ENCODE assay signal across 41 mouse cellular contexts in the genomic region with DNA sequence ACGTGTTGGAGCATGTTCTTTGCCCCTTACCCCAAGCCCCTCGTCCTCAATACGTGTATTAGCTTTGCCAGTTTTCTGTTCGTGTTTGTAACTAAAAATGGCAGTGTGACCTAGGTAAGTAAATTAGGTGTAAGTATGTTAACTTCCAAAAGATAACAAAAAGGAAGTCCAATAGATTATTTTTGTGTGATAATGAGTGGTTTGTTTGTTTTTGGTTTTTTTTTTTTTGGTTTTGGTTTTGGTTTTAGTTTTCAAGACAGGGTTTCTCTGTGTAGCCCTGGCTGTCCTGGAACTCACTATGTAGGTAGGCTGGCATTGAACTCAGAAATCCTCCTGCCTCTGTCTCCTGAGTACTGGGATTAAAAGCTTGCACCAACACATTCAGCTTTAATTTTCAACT. TPM values are rescaled to one million over a fixed set of nuclear protein-coding genes. Genes with fewer than 3 reads are reported as not detected.
"Had no signal": no experiment of that assay in that cellular context is flagged by ENCODE, and none has a peak within 500 bp of the region (broad histone marks: within the 10 kb centered on the region; RNA-seq: fewer than 3 reads in every experiment).

No protein-coding gene starts in this region.

- H3K9me3 ChIP-seq: heart, embryonic 13.5 days; heart, embryonic 15.5 days; hindbrain, embryonic 13.5 days; hindbrain, embryonic 15.5 days; intestine, embryonic 15.5 days; limb, embryonic 13.5 days; limb, embryonic 15.5 days; liver, embryonic 12.5 days had no signal

- H3K4me3 ChIP-seq: heart, adult 2 months; heart, embryonic 13.5 days; heart, embryonic 15.5 days; hindbrain, embryonic 13.5 days; hindbrain, embryonic 15.5 days; intestine, embryonic 15.5 days; layer of hippocampus, adult 2 months; limb, embryonic 13.5 days; limb, embryonic 15.5 days; liver, embryonic 12.5 days had no signal

- H3K9ac ChIP-seq: heart, embryonic 13.5 days; heart, embryonic 15.5 days; hindbrain, embryonic 13.5 days; hindbrain, embryonic 15.5 days; intestine, embryonic 15.5 days; limb, embryonic 13.5 days; limb, embryonic 15.5 days; liver, embryonic 12.5 days had no signal

- H3K27ac ChIP-seq: heart, adult 2 months; heart, embryonic 13.5 days; heart, embryonic 15.5 days; hindbrain, embryonic 13.5 days; hindbrain, embryonic 15.5 days; hindbrain, postnatal 0 days; intestine, embryonic 15.5 days; limb, embryonic 13.5 days; limb, embryonic 15.5 days; liver, embryonic 12.5 days had no signal

- H3K4me2 ChIP-seq: heart, embryonic 11.5 days; heart, embryonic 13.5 days; heart, embryonic 15.5 days; hindbrain, embryonic 13.5 days; hindbrain, embryonic 15.5 days; intestine, embryonic 15.5 days; limb, embryonic 13.5 days; limb, embryonic 15.5 days; liver, embryonic 12.5 days had no signal

- H3K27me3 ChIP-seq: heart, embryonic 15.5 days; hindbrain, embryonic 15.5 days; intestine, embryonic 15.5 days; limb, embryonic 13.5 days; limb, embryonic 15.5 days had no signal

- ATAC-seq: hindbrain, postnatal 0 days; inflammation-experienced regulatory T-cells, adult 6 months; intestine, embryonic 15.5 days; intestine, postnatal 0 days; liver, embryonic 12.5 days had no signal

- H3K36me3 ChIP-seq: heart, embryonic 13.5 days; heart, embryonic 15.5 days; hindbrain, embryonic 13.5 days; hindbrain, embryonic 15.5 days; intestine, embryonic 15.5 days; limb, embryonic 13.5 days; limb, embryonic 15.5 days; liver, embryonic 12.5 days had no signal

- DNase-seq: gastrocnemius, postnatal 14 days; gastrocnemius, postnatal 36 days; heart, adult 11 months; heart, adult 2 months; heart, postnatal 14 days; heart, postnatal 36 days; kidney, adult 18-20 months; kidney, adult 8-10 months; kidney, postnatal 10 days; kidney, postnatal 25 days; kidney, postnatal 4 days; layer of hippocampus, postnatal 36 days; left cerebral cortex, postnatal 4 days had no signal

RNA-seq across cellular contexts. Expression of a gene that starts 51.1 kb away (rescaled TPM):
- total RNA-seq: gastrocnemius, adult 18-20 months; gastrocnemius, adult 8-10 months; gastrocnemius, postnatal 14 days; gastrocnemius, postnatal 36 days; heart, adult 2 months; heart, postnatal 14 days; heart, postnatal 36 days; hematopoietic stem cell, adult 5-6 weeks; hindbrain, postnatal 0 days; layer of hippocampus, adult 2 months; layer of hippocampus, postnatal 10 days; layer of hippocampus, postnatal 36 days; left cerebral cortex, adult 18-20 months; left cerebral cortex, adult 8-10 months; left cerebral cortex, postnatal 10 days; left cerebral cortex, postnatal 25 days; left cerebral cortex, postnatal 4 days; liver, adult 2 months had no signal
- polyA plus RNA-seq: gonadal fat pad, adult 2 months; heart, adult 2 months; heart, embryonic 11.5 days; heart, embryonic 13.5 days; heart, embryonic 15.5 days; heart, postnatal 0 days; hindbrain, embryonic 11.5 days; hindbrain, embryonic 13.5 days; hindbrain, embryonic 15.5 days; hindbrain, postnatal 0 days; inflammation-experienced regulatory T-cells, adult 6 months; intestine, embryonic 15.5 days; intestine, postnatal 0 days; kidney, embryonic 14.5 days; kidney, embryonic 16.5 days; limb, embryonic 11.5 days; limb, embryonic 13.5 days; limb, embryonic 15.5 days; liver, adult 2 months; liver, embryonic 12.5 days had no signal
